Mouse (Mus musculus): Measurements from ENCODE around the gene Inip. TPM values are rescaled to one million over a fixed set of nuclear protein-coding genes. Genes with fewer than 3 reads are reported as not detected.
A peak's percentile ranks its signal among the peaks of the same experiment; 100 is the strongest.
"Not testable (repeated sequence)": the region's sequence is repeated elsewhere in the genome, so short reads cannot be mapped to it uniquely, and the experiment has no call there.

Inip gene
- polyA plus RNA-seq, 1 experiment, result 4.1 TPM

- Histone ChIP-seq H3K36me3 (ENCODE audit: control insufficient read depth, insufficient read depth, low read length) (no peaks in the 10 kb centered on the region), H3K27me3 (ENCODE audit: control insufficient read depth, insufficient read depth, low read length) (no peaks in the 10 kb centered on the region), H3K4me3 (ENCODE audit: low read depth, low read length) (no peak overlapping the region), H3K4me1 (ENCODE audit: control insufficient read depth, insufficient read depth, insufficient read length, low read length) (0 out of 2 replicates have a peak, but pooled peaks cover 2% of the 10 kb centered on the region), H3K27ac (ENCODE audit: insufficient read depth, low read depth, low read length) (peak overlapping the region; percentile 50; the same call in 1 of the 2 replicates)
- WGBS, result 73% methylated on average over 1 of the region's 1 CpGs
- TF ChIP-seq POLR2A (IDR thresholded peaks at IDR 0.05; ENCODE audit: low read depth, low read length) (no peak), CTCF (IDR thresholded peaks at IDR 0.05; ENCODE audit: extremely low read depth, insufficient read length, insufficient replicate concordance, low read depth, low read length) (no peak)
Observed at GRCm38 (mm10) chr4:59804754-59805153, 3.4 kb upstream of the Inip start.

- Histone ChIP-seq H3K27ac (ENCODE audit: insufficient read depth, low read depth, low read length) (no peak overlapping the region), H3K27me3 (ENCODE audit: control insufficient read depth, insufficient read depth, low read length) (no peaks in the 10 kb centered on the region), H3K4me1 (ENCODE audit: control insufficient read depth, insufficient read depth, insufficient read length, low read length) (0 out of 2 replicates have a peak, but pooled peaks cover 2% of the 10 kb centered on the region), H3K36me3 (ENCODE audit: control insufficient read depth, insufficient read depth, low read length) (no peaks in the 10 kb centered on the region), H3K4me3 (ENCODE audit: low read depth, low read length) (no peak overlapping the region)
- TF ChIP-seq POLR2A (IDR thresholded peaks at IDR 0.05; ENCODE audit: low read depth, low read length) (no peak), CTCF (IDR thresholded peaks at IDR 0.05; ENCODE audit: extremely low read depth, insufficient read length, insufficient replicate concordance, low read depth, low read length) (no peak)
- WGBS, result 81% methylated on average over 5 of the region's 5 CpGs
Observed at GRCm38 (mm10) chr4:59803358-59803757, 2.0 kb upstream of the Inip start.

- H3K4me3 ChIP-seq (ENCODE audit: low read depth, low read length), result no peak overlapping the region
- 49% methylated on average over 4 of the region's 4 CpGs for WGBS
- H3K27me3 ChIP-seq (ENCODE audit: control insufficient read depth, insufficient read depth, low read length), result no peaks in the 10 kb centered on the region
- no peaks in the 10 kb centered on the region for H3K36me3 ChIP-seq (ENCODE audit: control insufficient read depth, insufficient read depth, low read length)
- H3K27ac ChIP-seq (ENCODE audit: insufficient read depth, low read depth, low read length), result no peak overlapping the region
- H3K4me1 ChIP-seq (ENCODE audit: control insufficient read depth, insufficient read depth, insufficient read length, low read length), result 0 out of 2 replicates have a peak, but pooled peaks cover 2% of the 10 kb centered on the region
- TF ChIP-seq CTCF (IDR thresholded peaks at IDR 0.05; ENCODE audit: extremely low read depth, insufficient read length, insufficient replicate concordance, low read depth, low read length) (no peak), POLR2A (IDR thresholded peaks at IDR 0.05; ENCODE audit: low read depth, low read length) (no peak)
Observed at GRCm38 (mm10) chr4:59802792-59803191, 1.4 kb upstream of the Inip start.

GRCm38 (mm10) chr4:59802107-59802506 lies 718 bp upstream of the Inip start:
- H3K27me3 ChIP-seq (ENCODE audit: control insufficient read depth, insufficient read depth, low read length), result no peaks in the 10 kb centered on the region
- WGBS, result 85% methylated on average over 6 of the region's 6 CpGs
- no peaks in the 10 kb centered on the region for H3K36me3 ChIP-seq (ENCODE audit: control insufficient read depth, insufficient read depth, low read length)
- H3K27ac ChIP-seq (ENCODE audit: insufficient read depth, low read depth, low read length), result no peak overlapping the region
- no peak overlapping the region for H3K4me3 ChIP-seq (ENCODE audit: low read depth, low read length)
- TF ChIP-seq POLR2A (IDR thresholded peaks at IDR 0.05; ENCODE audit: low read depth, low read length), result no peak
- no peak for TF ChIP-seq CTCF (IDR thresholded peaks at IDR 0.05; ENCODE audit: extremely low read depth, insufficient read length, insufficient replicate concordance, low read depth, low read length)
- 0 out of 2 replicates have a peak, but pooled peaks cover 2% of the 10 kb centered on the region for H3K4me1 ChIP-seq (ENCODE audit: control insufficient read depth, insufficient read depth, insufficient read length, low read length)

- Histone ChIP-seq H3K36me3 (ENCODE audit: control insufficient read depth, insufficient read depth, low read length) (no peaks in the 10 kb centered on the region), H3K4me3 (ENCODE audit: low read depth, low read length) (no peak overlapping the region), H3K4me1 (ENCODE audit: control insufficient read depth, insufficient read depth, insufficient read length, low read length) (peaks cover 3% of the 10 kb centered on the region; the same call in 1 of the 2 replicates), H3K27ac (ENCODE audit: insufficient read depth, low read depth, low read length) (no peak overlapping the region), H3K27me3 (ENCODE audit: control insufficient read depth, insufficient read depth, low read length) (no peaks in the 10 kb centered on the region)
- no peak for TF ChIP-seq POLR2A (IDR thresholded peaks at IDR 0.05; ENCODE audit: low read depth, low read length)
- no peak for TF ChIP-seq CTCF (IDR thresholded peaks at IDR 0.05; ENCODE audit: extremely low read depth, insufficient read length, insufficient replicate concordance, low read depth, low read length)
- WGBS, result 84% methylated on average over 5 of the region's 5 CpGs
Observed at GRCm38 (mm10) chr4:59800181-59800580, 1.2 kb downstream of the Inip start.

- no peak overlapping the region for H3K4me3 ChIP-seq (ENCODE audit: low read depth, low read length)
- no peak for TF ChIP-seq POLR2A (IDR thresholded peaks at IDR 0.05; ENCODE audit: low read depth, low read length)
- TF ChIP-seq CTCF (IDR thresholded peaks at IDR 0.05; ENCODE audit: extremely low read depth, insufficient read length, insufficient replicate concordance, low read depth, low read length), result no peak
- H3K27ac ChIP-seq (ENCODE audit: insufficient read depth, low read depth, low read length), result no peak overlapping the region
- H3K36me3 ChIP-seq (ENCODE audit: control insufficient read depth, insufficient read depth, low read length), result no peaks in the 10 kb centered on the region
- H3K4me1 ChIP-seq (ENCODE audit: control insufficient read depth, insufficient read depth, insufficient read length, low read length), result peaks cover 3% of the 10 kb centered on the region; the same call in 1 of the 2 replicates
- H3K27me3 ChIP-seq (ENCODE audit: control insufficient read depth, insufficient read depth, low read length), result no peaks in the 10 kb centered on the region
- WGBS, result 41% methylated on average over 2 of the region's 2 CpGs
Observed at GRCm38 (mm10) chr4:59795788-59796455, 5.5 kb downstream of the Inip start.

- peaks cover 3% of the 10 kb centered on the region; the same call in 1 of the 2 replicates for H3K4me1 ChIP-seq (ENCODE audit: control insufficient read depth, insufficient read depth, insufficient read length, low read length)
- WGBS, result 87% methylated on average over 2 of the region's 2 CpGs
- H3K36me3 ChIP-seq (ENCODE audit: control insufficient read depth, insufficient read depth, low read length), result no peaks in the 10 kb centered on the region
- H3K27ac ChIP-seq (ENCODE audit: insufficient read depth, low read depth, low read length), result no peak overlapping the region
- H3K4me3 ChIP-seq (ENCODE audit: low read depth, low read length), result no peak overlapping the region
- TF ChIP-seq POLR2A (IDR thresholded peaks at IDR 0.05; ENCODE audit: low read depth, low read length), result no peak
- TF ChIP-seq CTCF (IDR thresholded peaks at IDR 0.05; ENCODE audit: extremely low read depth, insufficient read length, insufficient replicate concordance, low read depth, low read length), result no peak
- H3K27me3 ChIP-seq (ENCODE audit: control insufficient read depth, insufficient read depth, low read length), result no peaks in the 10 kb centered on the region
Observed at GRCm38 (mm10) chr4:59794116-59794515, 7.3 kb downstream of the Inip start.

GRCm38 (mm10) chr4:59793626-59794025 lies 7.8 kb downstream of the Inip start:
- not testable (repeated sequence) for H3K4me3 ChIP-seq (ENCODE audit: low read depth, low read length); H3K4me1 ChIP-seq (ENCODE audit: control insufficient read depth, insufficient read depth, insufficient read length, low read length); H3K36me3 ChIP-seq (ENCODE audit: control insufficient read depth, insufficient read depth, low read length); H3K27ac ChIP-seq (ENCODE audit: insufficient read depth, low read depth, low read length); H3K27me3 ChIP-seq (ENCODE audit: control insufficient read depth, insufficient read depth, low read length)
- WGBS, result 77% methylated on average over 2 of the region's 2 CpGs

Data from small intestine, adult 2 months (tissue).